Mouse (Mus musculus): ENCODE results near the gene Gm20388. TPM values are rescaled to one million over a fixed set of nuclear protein-coding genes. Genes with fewer than 3 reads are reported as not detected.

Gene Gm20388
- 1.8 TPM for total RNA-seq (2023)

GRCm38 (mm10) chr8:119910547-119911257 lies at the start of gene Gm20388:
Gene Gm20388 (plus strand): TSS chr8:119910841.

GRCm38 (mm10) chr8:119861706-119862389 lies 48.8 kb upstream of the Gm20388 start, which contains the start of gene Klhl36:
Gene Klhl36 (plus strand): TSS chr8:119862266.

GRCm38 (mm10) chr8:119909944-119910546 lies 596 bp upstream of the Gm20388 start, which contains the start of gene Usp10:
Gene Usp10 (plus strand): TSS chr8:119910360.

GRCm38 (mm10) chr8:119992249-119992648 lies 81.6 kb downstream of the Gm20388 start, which contains the start of gene Crispld2:
Gene Crispld2 (plus strand): TSS chr8:119992438.

GRCm38 (mm10) chr8:120101068-120101972 lies 190.7 kb downstream of the Gm20388 start, which contains the start of gene Zdhhc7:
Gene Zdhhc7 (minus strand): TSS chr8:120101482.

GRCm38 (mm10) chr8:120113758-120114255 lies 203.2 kb downstream of the Gm20388 start, which contains the start of gene 6430548M08Rik:
Gene 6430548M08Rik (plus strand): TSS chr8:120114152.

GRCm38 (mm10) chr8:120177318-120178123 lies 266.9 kb downstream of the Gm20388 start, which contains the start of gene Fam92b:
Gene Fam92b (minus strand): TSS chr8:120177466.

GRCm38 (mm10) chr8:120227891-120228591 lies 317.4 kb downstream of the Gm20388 start, which contains the start of gene Gse1:
Gene Gse1 (plus strand): TSS chr8:120228456.

GRCm38 (mm10) chr8:120588908-120589771 lies 678.5 kb downstream of the Gm20388 start, which contains the start of gene Gins2:
Gene Gins2 (minus strand): TSS chr8:120589304.

GRCm38 (mm10) chr8:120647532-120647931 lies 736.9 kb downstream of the Gm20388 start, which contains the start of gene 1190005I06Rik:
Gene 1190005I06Rik (minus strand): TSS chr8:120647632.

GRCm38 (mm10) chr8:120667561-120668373 lies 757.1 kb downstream of the Gm20388 start, which contains the start of the genes Gm27021 and Cox4i1:
Gene Gm27021 (minus strand): TSS chr8:120668079.
Gene Cox4i1 (plus strand): TSS chr8:120668222.

GRCm38 (mm10) chr8:120668374-120668905 lies 757.8 kb downstream of the Gm20388 start, which contains the start of gene Emc8:
Gene Emc8 (minus strand): TSS chr8:120668573.

GRCm38 (mm10) chr8:120735770-120736481 lies 825.3 kb downstream of the Gm20388 start, which contains the start of gene Irf8:
Gene Irf8 (plus strand): TSS chr8:120736358.

GRCm38 (mm10) chr8:121084210-121084951 lies 1173.7 kb downstream of the Gm20388 start, which contains the start of gene Foxf1:
Gene Foxf1 (plus strand): TSS chr8:121084386.

GRCm38 (mm10) chr8:121107668-121108656 lies 1197.3 kb downstream of the Gm20388 start, which contains the start of gene Mthfsd:
Gene Mthfsd (minus strand): TSS chr8:121108392.

Measured in CD4-positive naive resting alpha-beta T cell, adult 76 days (primary cell).